Mouse (Mus musculus): ENCODE measurements at regions not wholly inside any gene's neighbourhood (a gene's known extent, or its start where the extent isn't known, plus 50 kb on each side); places are given as distances from the start of the nearest gene placed in this dataset.

GRCm38 (mm10) chr4:84022323-84022722, 497.0 kb downstream of the Ccdc171 start:
- TF ChIP-seq POLR2A (IDR thresholded peaks at IDR 0.05; ENCODE audit: control insufficient read depth, low read depth, low read length) (no peak), CTCF (IDR thresholded peaks at IDR 0.05; ENCODE audit: control insufficient read depth, insufficient read depth, insufficient replicate concordance, low read depth, low read length) (no peak)
